Mouse (Mus musculus): ENCODE data around the gene Ncor1. TPM values are rescaled to one million over a fixed set of nuclear protein-coding genes. Genes with fewer than 3 reads are reported as not detected.

The Ncor1 gene
- polyA plus RNA-seq, 1 experiment: 73.7 TPM

DNA sequence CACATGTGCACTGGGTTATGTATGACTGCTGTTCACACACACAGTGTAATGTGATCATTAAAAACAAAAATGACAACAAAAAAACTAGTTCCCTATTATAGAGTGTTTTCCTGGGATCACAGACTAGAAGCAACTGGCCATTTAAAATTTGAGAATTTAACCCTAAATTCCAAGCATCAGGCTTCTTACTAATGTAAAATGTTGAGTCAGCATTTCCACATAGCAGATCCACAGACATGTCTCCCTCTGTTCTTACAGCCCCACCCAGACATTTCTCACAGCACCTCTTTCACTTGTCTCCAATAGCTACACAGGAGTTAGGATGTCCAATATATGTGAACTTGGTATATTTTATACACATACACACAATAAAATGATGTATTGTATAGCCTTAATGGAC lies 88.4 kb downstream of the Ncor1 start:
- Histone ChIP-seq H3K4me3 (ENCODE audit: control insufficient read depth, low read depth, low read length) (no peak overlapping the region), H3K27ac (ENCODE audit: control insufficient read depth, insufficient read depth, low read depth, low read length) (no peak overlapping the region), H3K4me1 (ENCODE audit: control insufficient read depth, insufficient read depth, low read length) (no peaks in the 10 kb centered on the region), H3K27me3 (ENCODE audit: control insufficient read depth, insufficient read depth, low read length) (no peaks in the 10 kb centered on the region), H3K36me3 (ENCODE audit: control insufficient read depth, insufficient read depth, low read length) (peaks cover 2% of the 10 kb centered on the region; the same call in 1 of the 2 replicates)
- no peak for TF ChIP-seq POLR2A (IDR thresholded peaks at IDR 0.05; ENCODE audit: control insufficient read depth, low read depth, low read length)
- no peak for TF ChIP-seq CTCF (IDR thresholded peaks at IDR 0.05; ENCODE audit: control insufficient read depth, insufficient read depth, insufficient replicate concordance, low read depth, low read length)

- no peaks in the 10 kb centered on the region for H3K27me3 ChIP-seq (ENCODE audit: control insufficient read depth, insufficient read depth, low read length)
- no peak overlapping the region for H3K4me3 ChIP-seq (ENCODE audit: control insufficient read depth, low read depth, low read length)
- peaks cover 2% of the 10 kb centered on the region; the same call in 1 of the 2 replicates for H3K36me3 ChIP-seq (ENCODE audit: control insufficient read depth, insufficient read depth, low read length)
- no peak overlapping the region for H3K27ac ChIP-seq (ENCODE audit: control insufficient read depth, insufficient read depth, low read depth, low read length)
- TF ChIP-seq CTCF (IDR thresholded peaks at IDR 0.05; ENCODE audit: control insufficient read depth, insufficient read depth, insufficient replicate concordance, low read depth, low read length): no peak
- no peak for TF ChIP-seq POLR2A (IDR thresholded peaks at IDR 0.05; ENCODE audit: control insufficient read depth, low read depth, low read length)
- no peaks in the 10 kb centered on the region for H3K4me1 ChIP-seq (ENCODE audit: control insufficient read depth, insufficient read depth, low read length)
These were observed 91.5 kb downstream of the Ncor1 start for GRCm38 (mm10) chr11:62366879-62367278.

GRCm38 (mm10) chr11:62355216-62355615 lies 103.1 kb downstream of the Ncor1 start:
- peaks cover 5% of the 10 kb centered on the region for H3K36me3 ChIP-seq (ENCODE audit: control insufficient read depth, insufficient read depth, low read length)
- no peak for TF ChIP-seq CTCF (IDR thresholded peaks at IDR 0.05; ENCODE audit: control insufficient read depth, insufficient read depth, insufficient replicate concordance, low read depth, low read length)
- no peak for TF ChIP-seq POLR2A (IDR thresholded peaks at IDR 0.05; ENCODE audit: control insufficient read depth, low read depth, low read length)
- H3K4me3 ChIP-seq (ENCODE audit: control insufficient read depth, low read depth, low read length): no peak overlapping the region

DNA sequence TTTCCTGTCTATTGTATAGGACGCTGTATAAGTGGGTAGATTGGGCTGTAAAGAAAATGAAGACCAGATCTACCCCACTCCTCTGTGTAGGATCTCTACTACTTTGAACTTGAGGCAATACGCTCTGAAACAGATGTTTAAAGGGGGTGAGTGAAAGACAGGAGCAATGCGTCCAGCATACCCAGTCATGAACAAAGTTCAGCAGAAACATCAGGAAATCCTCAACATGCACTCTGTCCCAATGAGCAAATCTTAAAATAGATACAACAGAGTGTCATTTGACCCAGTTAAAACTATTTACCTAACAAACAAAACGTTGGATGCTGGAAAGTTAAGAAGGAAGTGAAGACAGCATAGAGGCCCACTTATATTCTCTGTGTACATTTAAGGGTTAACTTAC lies 106.4 kb downstream of the Ncor1 start:
- TF ChIP-seq POLR2A (IDR thresholded peaks at IDR 0.05; ENCODE audit: control insufficient read depth, low read depth, low read length): no peak
- TF ChIP-seq CTCF (IDR thresholded peaks at IDR 0.05; ENCODE audit: control insufficient read depth, insufficient read depth, insufficient replicate concordance, low read depth, low read length): no peak
- Histone ChIP-seq H3K27me3 (ENCODE audit: control insufficient read depth, insufficient read depth, low read length) (no peaks in the 10 kb centered on the region), H3K4me3 (ENCODE audit: control insufficient read depth, low read depth, low read length) (no peak overlapping the region), H3K27ac (ENCODE audit: control insufficient read depth, insufficient read depth, low read depth, low read length) (no peak overlapping the region), H3K4me1 (ENCODE audit: control insufficient read depth, insufficient read depth, low read length) (no peaks in the 10 kb centered on the region), H3K36me3 (ENCODE audit: control insufficient read depth, insufficient read depth, low read length) (peaks cover 5% of the 10 kb centered on the region)

More at GRCm38 (mm10) chr11:62355216-62355615, 103.1 kb downstream of the Ncor1 start:
- Histone ChIP-seq H3K27ac (ENCODE audit: control insufficient read depth, insufficient read depth, low read depth, low read length) (no peak overlapping the region), H3K4me1 (ENCODE audit: control insufficient read depth, insufficient read depth, low read length) (no peaks in the 10 kb centered on the region), H3K27me3 (ENCODE audit: control insufficient read depth, insufficient read depth, low read length) (no peaks in the 10 kb centered on the region)

DNA sequence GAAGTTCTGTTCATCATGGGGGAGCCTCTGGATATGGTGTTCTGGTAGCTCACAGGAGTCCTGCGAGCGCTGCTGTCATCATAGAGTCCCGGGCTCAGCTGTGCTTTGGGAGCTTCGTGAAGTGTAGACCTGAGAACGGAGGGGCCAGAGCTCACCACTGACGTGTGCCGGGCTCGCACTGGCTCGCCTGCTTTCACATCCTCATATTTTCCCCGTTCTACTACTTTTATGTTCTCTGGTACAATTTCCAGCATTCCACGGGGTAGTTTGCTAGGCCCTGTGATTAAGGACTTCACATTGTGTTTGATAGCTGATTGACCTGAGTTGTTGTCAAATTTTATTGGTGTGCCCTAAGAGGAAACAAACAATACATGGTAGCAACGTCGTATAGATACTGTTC lies 115.3 kb downstream of the Ncor1 start:
- Histone ChIP-seq H3K4me3 (ENCODE audit: control insufficient read depth, low read depth, low read length) (no peak overlapping the region), H3K27ac (ENCODE audit: control insufficient read depth, insufficient read depth, low read depth, low read length) (no peak overlapping the region), H3K36me3 (ENCODE audit: control insufficient read depth, insufficient read depth, low read length) (peaks cover 3% of the 10 kb centered on the region; the same call in 1 of the 2 replicates), H3K27me3 (ENCODE audit: control insufficient read depth, insufficient read depth, low read length) (no peaks in the 10 kb centered on the region), H3K4me1 (ENCODE audit: control insufficient read depth, insufficient read depth, low read length) (no peaks in the 10 kb centered on the region)
- no peak for TF ChIP-seq POLR2A (IDR thresholded peaks at IDR 0.05; ENCODE audit: control insufficient read depth, low read depth, low read length)
- no peak for TF ChIP-seq CTCF (IDR thresholded peaks at IDR 0.05; ENCODE audit: control insufficient read depth, insufficient read depth, insufficient replicate concordance, low read depth, low read length)

DNA sequence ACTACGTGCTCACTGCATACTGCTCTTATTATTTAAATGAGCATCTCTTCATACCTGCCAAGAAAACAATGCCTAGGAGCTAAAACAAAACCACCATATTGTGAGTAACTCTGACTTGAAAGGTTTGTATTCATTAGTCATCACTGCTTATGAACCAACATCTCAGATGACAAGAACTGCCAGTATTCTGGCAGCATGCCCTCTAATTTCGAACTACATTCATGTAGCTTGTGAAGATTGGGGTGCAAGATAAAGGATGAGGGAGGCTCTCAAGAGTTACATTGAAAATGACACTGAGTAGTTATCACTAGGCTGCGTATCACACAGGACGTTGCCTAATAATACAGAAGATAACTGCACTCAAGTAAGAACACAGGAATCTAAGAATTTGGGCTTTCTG lies 126.1 kb downstream of the Ncor1 start:
- H3K36me3 ChIP-seq (ENCODE audit: control insufficient read depth, insufficient read depth, low read length): no peaks in the 10 kb centered on the region; the same call in none of the 2 replicates
- TF ChIP-seq CTCF (IDR thresholded peaks at IDR 0.05; ENCODE audit: control insufficient read depth, insufficient read depth, insufficient replicate concordance, low read depth, low read length): no peak
- TF ChIP-seq POLR2A (IDR thresholded peaks at IDR 0.05; ENCODE audit: control insufficient read depth, low read depth, low read length): no peak

DNA sequence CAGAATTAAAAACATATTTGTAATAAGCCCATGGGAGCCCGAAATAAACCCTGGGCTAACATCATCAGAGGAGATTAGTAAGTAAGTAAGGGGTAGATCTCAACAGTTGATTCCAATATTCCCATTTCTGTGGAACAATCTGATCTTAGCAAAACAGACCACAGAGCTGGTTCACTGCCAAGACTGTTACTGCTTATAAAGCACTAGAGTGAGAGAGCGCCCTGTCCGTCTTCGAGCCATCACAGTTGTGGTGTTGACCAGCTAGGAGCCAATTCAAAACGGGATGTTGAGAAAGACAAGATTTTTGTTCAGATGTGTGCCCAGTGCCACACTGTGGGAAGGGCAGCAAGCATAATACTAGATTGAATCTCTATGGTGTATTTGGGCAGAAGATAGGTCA lies 127.2 kb downstream of the Ncor1 start:
- H3K4me1 ChIP-seq (ENCODE audit: control insufficient read depth, insufficient read depth, low read length): no peaks in the 10 kb centered on the region
- H3K36me3 ChIP-seq (ENCODE audit: control insufficient read depth, insufficient read depth, low read length): no peaks in the 10 kb centered on the region; the same call in 1 of the 2 replicates
- H3K27me3 ChIP-seq (ENCODE audit: control insufficient read depth, insufficient read depth, low read length): no peaks in the 10 kb centered on the region
- no peak overlapping the region for H3K4me3 ChIP-seq (ENCODE audit: control insufficient read depth, low read depth, low read length)
- no peak overlapping the region; the same call in 1 of the 2 replicates for H3K27ac ChIP-seq (ENCODE audit: control insufficient read depth, insufficient read depth, low read depth, low read length)
- TF ChIP-seq CTCF (IDR thresholded peaks at IDR 0.05; ENCODE audit: control insufficient read depth, insufficient read depth, insufficient replicate concordance, low read depth, low read length) (no peak), POLR2A (IDR thresholded peaks at IDR 0.05; ENCODE audit: control insufficient read depth, low read depth, low read length) (no peak)

More for the DNA sequence above, 126.1 kb downstream of the Ncor1 start:
- peak overlapping the region; percentile 42; the same call in 1 of the 2 replicates for H3K27ac ChIP-seq (ENCODE audit: control insufficient read depth, insufficient read depth, low read depth, low read length)
- no peaks in the 10 kb centered on the region for H3K27me3 ChIP-seq (ENCODE audit: control insufficient read depth, insufficient read depth, low read length)
- no peak overlapping the region for H3K4me3 ChIP-seq (ENCODE audit: control insufficient read depth, low read depth, low read length)
- H3K4me1 ChIP-seq (ENCODE audit: control insufficient read depth, insufficient read depth, low read length): no peaks in the 10 kb centered on the region

Measured in testis, adult 2 months (tissue).